Mouse (Mus musculus) kidney, adult 2 months (tissue): ENCODE results near the gene Pawr.

ENCODE experiments used
- CTCF ChIP-seq: fragments of 200-500 bp; conservative IDR thresholded peaks from 2 replicates; pipeline ENCODE4 v1.5.1; 2011; ENCODE audit warnings: low read depth, mild to moderate bottlenecking, control low read depth, low read length, moderate library complexity, mixed read lengths; ENCODE audit not compliant: insufficient read depth, insufficient read length
- POLR2A ChIP-seq: fragments of 200-500 bp; IDR thresholded peaks from one replicate; pipeline ENCODE4 v1.6.1; 2011; ENCODE audit warnings: low read depth, low read length, control low read depth

- TF ChIP-seq POLR2A: no peak
- no peak for TF ChIP-seq CTCF
Measured at GRCm38 (mm10) chr10:108378062-108378461, 46.1 kb downstream of the Pawr start.
